Mouse (Mus musculus): ENCODE measurements around the gene Ccdc185.

The Ccdc185 gene

GRCm38 (mm10) chr1:182747081-182747480, 1.9 kb downstream of the Ccdc185 start:
- no peak for DNase-seq (ENCODE audit: low spot score in 2 of 2)

- no peak for DNase-seq (ENCODE audit: low spot score in 2 of 2)
Observed at GRCm38 (mm10) chr1:182735891-182736290, 13.1 kb downstream of the Ccdc185 start.

GRCm38 (mm10) chr1:182732695-182733094, 16.3 kb downstream of the Ccdc185 start:
- DNase-seq (ENCODE audit: low spot score in 2 of 2) = no peak

- DNase-seq (ENCODE audit: low spot score in 2 of 2) = no peak
Observed at GRCm38 (mm10) chr1:182729002-182729401, 20.0 kb downstream of the Ccdc185 start.

- DNase-seq (ENCODE audit: low spot score in 2 of 2) = no peak
Observed at GRCm38 (mm10) chr1:182727541-182727940, 21.4 kb downstream of the Ccdc185 start.

- DNase-seq (ENCODE audit: low spot score in 2 of 2) = no peak
Observed at GRCm38 (mm10) chr1:182714236-182714935, 34.6 kb downstream of the Ccdc185 start.

- DNase-seq (ENCODE audit: low spot score in 2 of 2) = no peak
Observed at GRCm38 (mm10) chr1:182711360-182711933, 37.5 kb downstream of the Ccdc185 start.

GRCm38 (mm10) chr1:182707459-182707858, 41.5 kb downstream of the Ccdc185 start:
- DNase-seq (ENCODE audit: low spot score in 2 of 2) = no peak

- DNase-seq (ENCODE audit: low spot score in 2 of 2) = no peak
Observed at GRCm38 (mm10) chr1:182704882-182705281, 44.1 kb downstream of the Ccdc185 start.

- no peak for DNase-seq (ENCODE audit: low spot score in 2 of 2)
Observed at GRCm38 (mm10) chr1:182699392-182700347, 49.3 kb downstream of the Ccdc185 start.

Data from frontal cortex, postnatal 36 days (tissue).